Mouse (Mus musculus) brain, adult 2 months (tissue): ENCODE measurements at regions not wholly inside any gene's neighbourhood (a gene's known extent, or its start where the extent isn't known, plus 50 kb on each side); places are given as distances from the start of the nearest gene placed in this dataset.

ENCODE experiments used
- DNase-seq: peaks from one replicate; pipeline ENCODE4 v3.0.0; 2011; ENCODE audit warnings: low read depth, low spot score

DNA sequence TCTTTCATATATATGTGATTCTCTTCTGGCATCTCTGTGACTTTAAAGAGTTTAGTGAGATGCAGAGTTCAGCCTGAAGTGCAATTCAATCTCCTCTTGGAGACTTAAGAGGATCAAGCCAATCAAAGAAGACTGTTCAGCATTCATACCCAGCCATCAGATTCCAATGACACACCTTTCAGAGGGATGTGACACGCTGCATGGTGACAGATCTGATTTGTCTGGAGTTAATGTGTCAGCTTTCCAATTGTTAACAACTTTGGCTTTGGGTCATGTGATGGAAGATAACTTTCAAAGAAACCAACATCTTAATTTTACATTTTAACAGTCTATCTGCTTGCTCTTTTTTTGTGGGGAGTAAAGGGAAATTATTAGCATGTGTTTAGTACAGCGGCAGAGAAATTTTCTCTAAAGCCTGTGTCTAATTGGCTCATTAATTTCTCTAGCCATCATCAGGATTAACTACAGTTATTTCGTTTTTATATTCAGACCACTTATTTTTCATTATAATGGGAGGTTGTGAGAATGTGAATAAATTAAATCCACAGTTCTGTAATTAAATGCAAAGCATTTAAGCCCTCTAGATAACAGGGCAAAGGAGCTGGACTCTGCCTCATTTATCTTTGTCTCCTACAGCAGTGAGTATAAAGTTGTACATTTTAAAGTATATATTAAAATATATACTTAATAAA, 108.2 kb upstream of the Adamts5 start:
- DNase-seq: no peak

GRCm38 (mm10) chr16:86007799-86008198, 106.2 kb upstream of the Adamts5 start:
- DNase-seq: no peak

DNA sequence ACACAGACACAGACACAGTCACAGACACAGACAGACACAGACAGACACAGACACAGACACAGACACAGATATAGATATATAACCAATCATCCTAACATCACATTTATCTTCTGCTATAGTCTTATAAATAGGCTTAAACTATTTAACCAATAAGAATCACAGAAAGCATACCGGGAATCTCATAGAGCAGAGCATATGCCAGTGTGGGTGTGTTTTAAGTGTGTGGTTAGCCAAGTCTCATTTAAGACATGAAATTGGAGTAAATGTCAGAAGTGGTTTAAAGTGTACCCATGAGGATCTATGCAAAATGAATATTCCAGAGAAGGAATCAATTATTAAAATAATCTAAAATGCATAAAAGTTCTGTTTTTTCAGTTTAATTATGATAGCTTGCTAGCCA, 99.2 kb upstream of the Adamts5 start:
- peak; percentile 56 for DNase-seq

GRCm38 (mm10) chr16:85985841-85986240, 84.2 kb upstream of the Adamts5 start:
- DNase-seq: no peak

DNA sequence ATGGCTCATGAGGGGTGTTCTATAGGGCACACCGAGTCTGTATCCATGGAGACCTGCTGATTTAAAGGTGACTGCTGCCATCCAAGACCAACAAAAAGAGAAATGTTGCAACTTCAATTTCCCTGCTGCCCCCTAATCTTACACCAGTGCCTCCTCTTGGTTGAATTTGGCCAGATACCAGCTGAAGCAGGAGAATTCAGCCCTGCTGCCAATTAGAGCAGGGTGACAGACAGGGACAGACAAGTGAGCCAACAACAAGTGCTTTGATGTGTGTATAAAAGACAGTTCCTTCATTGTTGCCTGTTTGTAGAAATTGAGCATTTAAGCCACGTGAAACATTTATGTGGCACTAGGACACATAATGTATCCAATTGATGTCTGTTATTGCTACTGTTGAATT, 75.5 kb upstream of the Adamts5 start:
- no peak for DNase-seq

- DNase-seq: no peak
Measured at GRCm38 (mm10) chr16:85966892-85967444, 65.3 kb upstream of the Adamts5 start.

DNA sequence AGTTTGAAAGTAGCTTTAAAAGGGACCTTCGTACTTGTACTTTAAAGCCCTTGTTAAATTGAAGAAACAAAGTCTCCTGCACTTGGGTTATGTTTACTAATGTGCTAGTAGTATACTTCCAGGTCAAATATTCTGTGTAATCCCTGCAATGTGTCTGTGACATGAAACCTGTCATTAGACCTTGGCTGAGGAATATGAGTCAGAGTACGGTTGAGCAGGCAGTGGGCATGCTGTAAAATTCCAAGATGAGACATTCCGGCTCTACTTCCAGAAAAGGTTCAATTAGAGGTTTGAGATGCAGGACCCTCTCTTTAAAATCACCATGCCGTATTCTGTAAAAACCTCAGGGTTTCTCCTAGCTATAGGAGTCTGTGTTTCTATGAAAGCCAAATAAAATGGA, 64.6 kb upstream of the Adamts5 start:
- no peak for DNase-seq

- peak; percentile 22 for DNase-seq
Measured at GRCm38 (mm10) chr16:85964352-85965210, 63.0 kb upstream of the Adamts5 start.

GRCm38 (mm10) chr16:85956006-85956562, 54.5 kb upstream of the Adamts5 start:
- no peak for DNase-seq

GRCm38 (mm10) chr16:85951628-85952027, 50.0 kb upstream of the Adamts5 start:
- DNase-seq: no peak
